Mouse (Mus musculus) embryonic facial prominence, embryonic 15.5 days (tissue): Measurements from ENCODE around the gene Rnf7. TPM values are rescaled to one million over a fixed set of nuclear protein-coding genes. Genes with fewer than 3 reads are reported as not detected.
A peak's percentile ranks its signal among the peaks of the same experiment; 100 is the strongest.

Experiments used
- ATAC-seq: fragments of 200-750 bp; cut with Nextera tagmentation; 2 replicates; pipeline ENCODE4 v1.8.0; 2017; ENCODE audit warnings: low read depth, moderate TSS enrichment; ENCODE audit not compliant: insufficient number of reproducible peaks, low FRiP score, low TSS enrichment
- H3K27ac ChIP-seq: fragments of 300-500 bp; sonication (generic); replicated peaks from 2 replicates; pipeline ENCODE4 v1.5.1; 2015; ENCODE audit warnings: mild to moderate bottlenecking, inconsistent platforms
- H3K27me3 ChIP-seq: fragments of 300-500 bp; sonication (generic); 2 replicates; pipeline ENCODE4 v1.6.1; 2015; ENCODE audit warnings: inconsistent platforms
- H3K36me3 ChIP-seq: fragments of 300-500 bp; sonication (generic); 2 replicates; pipeline ENCODE4 v1.6.1; 2015; ENCODE audit warnings: mild to moderate bottlenecking, inconsistent platforms
- H3K4me1 ChIP-seq: fragments of 300-500 bp; sonication (generic); 2 replicates; pipeline ENCODE4 v1.6.1; 2015; ENCODE audit warnings: inconsistent platforms
- H3K4me2 ChIP-seq: fragments of 300-500 bp; sonication (generic); replicated peaks from 2 replicates; pipeline ENCODE4 v1.6.1; 2015; ENCODE audit warnings: mild to moderate bottlenecking, inconsistent platforms
- H3K4me3 ChIP-seq: fragments of 300-500 bp; sonication (generic); replicated peaks from 2 replicates; pipeline ENCODE4 v1.5.1; 2015; ENCODE audit warnings: mild to moderate bottlenecking, inconsistent platforms
- H3K9ac ChIP-seq: fragments of 300-500 bp; sonication (generic); 2 replicates; pipeline ENCODE4 v1.6.1; 2015; ENCODE audit warnings: inconsistent platforms
- H3K9me3 ChIP-seq: fragments of 300-500 bp; sonication (generic); replicated peaks from 2 replicates; pipeline ENCODE4 v1.6.1; 2016; ENCODE audit warnings: inconsistent platforms
- WGBS: fragments of 180-500 bp; shearing (Covaris S2); methylation state at CpG from one replicate; pipeline ENCODE4 v1.1.7; 2015; 5-methylcytosine and 5-hydroxymethylcytosine counted together
- polyA plus RNA-seq: library from polyadenylated mRNA; unstranded; fragments of >200 nt; fragmentation: Nextera tagmentation; extraction: Ambion mirVana; gene quantifications from 2 replicates; pipeline ENCODE4 v1.2.1, GENCODE M21; 2015

Rnf7 gene
- polyA plus RNA-seq, 1 experiment from 2014 or later = 205 TPM

DNA sequence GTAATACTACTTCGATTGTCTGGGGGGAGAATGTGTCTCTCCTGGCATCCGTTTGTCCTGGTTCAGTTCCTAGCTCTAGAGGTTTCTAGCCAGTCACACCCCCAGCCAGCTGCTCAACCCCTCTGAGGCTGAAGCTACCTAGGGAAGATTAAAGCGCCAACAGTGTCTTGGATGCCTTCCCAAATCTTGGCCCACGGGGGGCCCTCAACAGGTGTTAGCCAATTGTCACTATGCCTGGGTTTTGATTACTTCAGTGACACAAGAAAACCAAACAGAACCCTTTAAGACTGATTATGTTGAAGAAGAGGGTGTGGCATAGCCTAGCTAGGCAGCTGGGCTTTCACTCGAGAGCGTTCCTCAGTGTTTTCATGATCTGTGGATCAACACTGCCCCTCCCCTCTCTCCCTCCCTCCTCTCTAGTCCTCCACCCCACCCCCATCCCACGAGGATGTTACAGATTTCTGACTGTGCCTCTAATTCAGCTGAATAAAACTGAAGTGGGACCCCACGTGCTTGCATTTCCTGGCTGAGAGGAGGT, 40.1 kb downstream of the Rnf7 start:
- Histone ChIP-seq H3K4me2 (peak overlapping the region; percentile 79), H3K9ac (peak overlapping the region; percentile 47), H3K27me3 (no peaks in the 10 kb centered on the region), H3K4me3 (peak overlapping the region; percentile 52), H3K27ac (peak overlapping the region; percentile 86), H3K36me3 (no peaks in the 10 kb centered on the region), H3K9me3 (no peaks in the 10 kb centered on the region), H3K4me1 (peaks cover 45% of the 10 kb centered on the region)
- peak; percentile 79 for ATAC-seq
- WGBS = 1% methylated on average over 8 of the region's 8 CpGs

DNA sequence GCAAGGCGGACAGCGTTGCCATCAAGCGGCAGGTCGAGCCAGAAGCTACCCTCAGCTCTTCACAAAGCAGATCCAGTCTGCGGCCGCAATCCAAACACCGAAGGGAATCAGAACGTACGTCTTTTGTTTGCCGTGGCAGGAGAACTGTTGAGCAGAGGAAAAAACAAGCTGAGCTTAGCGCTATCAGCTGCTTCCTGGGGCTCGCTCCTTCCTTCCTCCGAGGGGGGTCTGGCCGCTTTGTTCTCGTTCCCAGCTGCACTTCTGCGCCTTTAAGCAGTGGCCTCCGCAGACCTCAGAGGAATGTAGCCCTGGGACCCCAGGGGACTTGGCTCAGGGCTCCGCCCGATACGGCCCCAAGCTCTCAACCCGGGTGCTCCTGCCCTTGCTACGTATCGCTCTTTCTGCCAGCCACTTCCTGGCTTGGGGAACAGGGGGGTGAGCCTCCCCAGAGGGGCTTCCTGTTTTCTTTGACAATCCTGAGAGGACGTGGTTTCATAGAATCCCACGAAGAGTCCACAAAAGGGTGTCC, 40.6 kb downstream of the Rnf7 start:
- peak overlapping the region; percentile 47 for H3K9ac ChIP-seq
- peak overlapping the region; percentile 52 for H3K4me3 ChIP-seq
- peak overlapping the region; percentile 79 for H3K4me2 ChIP-seq
- no peaks in the 10 kb centered on the region for H3K27me3 ChIP-seq
- WGBS = under 1% methylated on average over 25 of the region's 25 CpGs
- no peaks in the 10 kb centered on the region for H3K36me3 ChIP-seq
- H3K27ac ChIP-seq = peak overlapping the region; percentile 86
- peaks cover 45% of the 10 kb centered on the region for H3K4me1 ChIP-seq
- peak; percentile 64 for ATAC-seq
- no peaks in the 10 kb centered on the region for H3K9me3 ChIP-seq

DNA sequence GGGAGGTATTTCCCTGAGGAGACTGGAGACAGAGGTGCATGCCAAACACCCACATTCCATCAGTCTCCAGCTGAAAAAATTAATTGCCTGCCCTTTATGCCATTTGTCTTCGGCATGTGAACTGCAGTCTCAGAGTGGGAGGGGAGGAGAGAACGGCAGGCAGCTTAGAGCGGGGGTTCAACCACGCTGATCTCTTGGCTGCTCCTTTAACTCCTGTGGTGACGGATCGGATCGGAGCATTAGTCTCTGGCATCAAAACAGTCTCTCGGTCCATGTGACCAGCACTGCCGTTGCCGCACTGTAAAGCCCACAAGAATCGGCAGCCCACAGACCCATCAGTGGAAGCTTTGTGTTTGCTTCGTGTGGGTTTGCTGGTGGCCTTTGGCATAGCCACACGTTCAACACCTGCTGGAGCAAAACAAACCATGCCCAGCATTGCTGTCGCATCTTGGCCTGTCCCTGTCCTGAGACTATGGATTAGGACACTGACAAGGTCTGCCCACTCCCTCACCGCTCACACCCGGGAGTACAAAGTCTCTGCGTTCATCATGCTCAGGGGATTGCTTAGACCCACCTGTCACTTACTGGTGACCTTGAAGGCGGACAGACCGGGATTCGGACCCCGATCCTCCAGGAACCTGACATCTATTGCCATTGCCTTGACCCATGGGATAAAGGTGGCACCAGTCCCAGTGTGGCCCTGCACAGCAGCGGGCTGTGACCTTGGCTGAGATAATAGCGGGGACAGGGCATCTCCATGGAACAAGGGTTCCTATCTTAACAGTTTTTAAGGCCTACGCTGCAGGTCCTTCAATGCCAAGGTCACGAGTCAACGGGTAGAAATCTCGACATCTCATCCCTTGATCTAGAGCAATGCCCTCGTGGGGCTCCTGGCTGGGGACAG, 41.3 kb downstream of the Rnf7 start:
- H3K9ac ChIP-seq = peak overlapping the region; percentile 47
- no peaks in the 10 kb centered on the region for H3K27me3 ChIP-seq
- H3K9me3 ChIP-seq = no peaks in the 10 kb centered on the region
- H3K4me3 ChIP-seq = peak overlapping the region; percentile 52
- ATAC-seq = peak; percentile 21; the same call in 1 of the 2 replicates
- WGBS = 14% methylated on average over 28 of the region's 28 CpGs
- no peaks in the 10 kb centered on the region for H3K36me3 ChIP-seq
- H3K27ac ChIP-seq = peak overlapping the region; percentile 86
- peaks cover 43% of the 10 kb centered on the region for H3K4me1 ChIP-seq
- peak overlapping the region; percentile 79 for H3K4me2 ChIP-seq

DNA sequence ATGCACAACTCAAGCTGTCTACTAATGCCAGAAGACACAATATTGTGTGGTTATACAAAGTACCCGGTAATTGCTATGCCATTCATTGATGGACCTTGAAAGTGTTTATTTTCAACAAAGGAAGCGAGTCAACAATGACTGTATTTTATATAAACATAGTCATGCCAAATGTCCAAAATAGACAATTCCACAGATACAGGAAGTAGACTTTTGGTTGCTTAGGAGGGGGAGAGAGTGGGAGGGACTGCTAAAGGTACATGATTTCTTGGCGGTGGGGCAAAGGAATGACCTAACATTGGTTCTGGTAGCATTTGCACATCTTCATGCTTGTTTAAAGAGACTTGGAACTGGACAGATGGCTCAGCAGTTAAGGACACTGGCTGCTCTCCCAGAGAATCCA, 45.9 kb downstream of the Rnf7 start:
- 83% methylated on average over 3 of the region's 3 CpGs for WGBS
- no peak for ATAC-seq
- Histone ChIP-seq H3K4me3 (no peak overlapping the region), H3K27me3 (no peaks in the 10 kb centered on the region), H3K4me2 (no peak overlapping the region), H3K27ac (no peak overlapping the region), H3K9ac (no peak overlapping the region), H3K9me3 (no peaks in the 10 kb centered on the region), H3K36me3 (no peaks in the 10 kb centered on the region), H3K4me1 (peaks cover 26% of the 10 kb centered on the region)

DNA sequence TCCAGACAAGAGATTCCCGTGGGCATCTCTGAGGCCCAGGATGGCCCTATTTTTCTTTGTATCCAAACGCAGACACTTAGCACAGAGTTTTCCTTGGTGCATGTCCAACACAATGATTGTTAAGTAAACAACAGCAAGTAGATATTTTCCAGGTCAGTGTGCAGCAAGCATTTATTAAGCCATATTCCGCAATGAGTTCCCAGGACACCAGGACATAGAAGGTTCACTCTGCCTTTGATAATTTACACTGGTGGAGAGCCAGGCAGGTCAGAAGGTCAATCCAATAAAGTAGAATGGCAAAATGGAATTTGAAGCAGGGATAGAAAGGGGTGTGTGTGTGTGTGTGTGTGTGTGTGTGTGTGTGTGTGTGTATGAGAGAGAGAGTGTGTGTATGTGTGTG, 47.4 kb downstream of the Rnf7 start:
- no peak overlapping the region for H3K9ac ChIP-seq
- WGBS = 69% methylated on average over 3 of the region's 3 CpGs
- no peak overlapping the region for H3K27ac ChIP-seq

DNA sequence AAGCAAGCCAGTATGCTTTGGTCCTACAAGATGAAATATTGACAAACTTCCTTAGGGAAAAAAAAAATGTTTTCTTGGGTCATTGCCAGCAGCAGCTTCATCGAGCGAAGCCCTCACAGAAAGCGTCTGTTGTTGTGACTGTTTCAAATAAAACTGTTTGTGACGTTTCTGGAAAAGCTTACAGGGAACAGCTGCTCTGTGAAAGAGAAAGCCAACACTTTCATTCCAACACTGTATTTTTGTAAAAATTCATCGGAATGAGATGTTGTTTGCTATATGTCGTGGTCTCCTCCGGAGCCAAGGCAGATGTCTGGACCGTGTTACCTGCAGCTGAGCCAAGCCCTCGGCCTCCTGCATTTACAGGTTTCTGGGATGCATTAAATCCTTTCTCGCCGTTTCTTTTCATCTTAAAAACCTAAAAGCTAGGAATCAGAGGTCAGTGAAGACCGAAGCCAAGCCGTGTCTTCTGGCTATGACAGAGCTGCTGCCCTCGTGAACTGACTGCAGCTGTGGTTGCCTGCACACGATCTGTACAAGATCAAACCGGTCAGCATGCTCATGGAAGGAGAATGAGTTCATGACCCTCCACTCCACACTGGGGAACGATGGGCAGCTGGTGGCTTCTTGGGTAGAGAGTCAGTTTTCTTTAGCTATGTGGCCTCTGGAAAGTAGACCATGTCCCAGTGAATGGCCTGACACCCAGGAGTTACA, 50.0 kb downstream of the Rnf7 start:
- 36% methylated on average over 17 of the region's 17 CpGs for WGBS
- no peak overlapping the region for H3K4me2 ChIP-seq
- peak; percentile 40; the same call in 1 of the 2 replicates for ATAC-seq

More for the DNA sequence above, 47.4 kb downstream of the Rnf7 start:
- H3K27me3 ChIP-seq = no peaks in the 10 kb centered on the region
- peaks cover 11% of the 10 kb centered on the region for H3K4me1 ChIP-seq
- H3K9me3 ChIP-seq = no peaks in the 10 kb centered on the region
- H3K36me3 ChIP-seq = no peaks in the 10 kb centered on the region
- no peak for ATAC-seq
- H3K4me2 ChIP-seq = no peak overlapping the region
- no peak overlapping the region for H3K4me3 ChIP-seq

DNA sequence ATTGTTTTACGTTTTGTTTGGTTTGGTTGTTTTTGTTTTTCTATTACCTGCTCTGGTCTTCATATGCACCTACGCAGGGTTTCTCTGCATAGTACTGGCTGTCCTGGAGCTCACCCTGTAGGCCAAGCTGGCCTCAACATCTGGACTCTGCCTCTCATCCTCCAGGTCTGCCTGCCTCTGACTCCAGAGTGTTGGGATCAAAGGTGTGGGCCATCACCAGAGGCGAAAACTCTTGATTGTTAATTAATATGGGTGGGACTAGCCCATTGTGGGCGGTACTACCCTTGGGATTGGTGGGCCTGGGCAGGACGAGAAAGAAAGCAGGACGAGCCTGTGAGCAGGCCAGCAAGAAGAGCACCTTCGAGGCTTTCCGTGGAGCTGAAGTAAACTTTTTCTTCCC, 54.4 kb downstream of the Rnf7 start:
- no peaks in the 10 kb centered on the region for H3K9me3 ChIP-seq
- no peak overlapping the region for H3K27ac ChIP-seq
- ATAC-seq = no peak
- H3K36me3 ChIP-seq = no peaks in the 10 kb centered on the region
- no peak overlapping the region for H3K9ac ChIP-seq
- H3K27me3 ChIP-seq = no peaks in the 10 kb centered on the region
- H3K4me1 ChIP-seq = no peaks in the 10 kb centered on the region
- 52% methylated on average over 8 of the region's 8 CpGs for WGBS
- H3K4me2 ChIP-seq = no peak overlapping the region
- H3K4me3 ChIP-seq = no peak overlapping the region

More for the DNA sequence above, 50.0 kb downstream of the Rnf7 start:
- Histone ChIP-seq H3K4me3 (no peak overlapping the region), H3K27me3 (no peaks in the 10 kb centered on the region), H3K27ac (peak overlapping the region; percentile 75), H3K9ac (no peak overlapping the region), H3K9me3 (no peaks in the 10 kb centered on the region), H3K36me3 (no peaks in the 10 kb centered on the region), H3K4me1 (no peaks in the 10 kb centered on the region)

Other genes with a start within 250 kb of the Rnf7 start
- gene Atp1b3, start 114.2 kb downstream of the Rnf7 start, polyA plus RNA-seq = 163 and 171 TPM in 2 replicates
- gene Gm28729, start 46.6 kb upstream of the Rnf7 start, polyA plus RNA-seq = 1.0 and 2.4 TPM in 2 replicates
- gene Rasa2, start 152.9 kb upstream of the Rnf7 start, polyA plus RNA-seq = 19.8 and 20.8 TPM in 2 replicates